Mouse (Mus musculus): ENCODE measurements around the gene D7Ertd443e.

- TF ChIP-seq CTCF (IDR thresholded peaks at IDR 0.05; ENCODE audit: low read depth, low read length): no peak
- TF ChIP-seq EP300 (IDR thresholded peaks at IDR 0.05; ENCODE audit: insufficient read depth, low read depth, low read length): no peak
- no peak for TF ChIP-seq POLR2A (IDR thresholded peaks at IDR 0.05; ENCODE audit: insufficient read depth, low read length)
These were observed 159.2 kb downstream of the D7Ertd443e start for GRCm38 (mm10) chr7:134226231-134226630.

Data from ES-Bruce4 (cell line).